Mouse (Mus musculus) fat pad, adult 2 months (tissue): Measurements from ENCODE around the gene Inka1.

Experiments used
- DNase-seq: peaks from one replicate; pipeline ENCODE4 v3.0.0-alpha.2; 2011; ENCODE audit warnings: low read depth, low spot score; ENCODE audit errors: extremely low read depth

Gene Inka1

DNA sequence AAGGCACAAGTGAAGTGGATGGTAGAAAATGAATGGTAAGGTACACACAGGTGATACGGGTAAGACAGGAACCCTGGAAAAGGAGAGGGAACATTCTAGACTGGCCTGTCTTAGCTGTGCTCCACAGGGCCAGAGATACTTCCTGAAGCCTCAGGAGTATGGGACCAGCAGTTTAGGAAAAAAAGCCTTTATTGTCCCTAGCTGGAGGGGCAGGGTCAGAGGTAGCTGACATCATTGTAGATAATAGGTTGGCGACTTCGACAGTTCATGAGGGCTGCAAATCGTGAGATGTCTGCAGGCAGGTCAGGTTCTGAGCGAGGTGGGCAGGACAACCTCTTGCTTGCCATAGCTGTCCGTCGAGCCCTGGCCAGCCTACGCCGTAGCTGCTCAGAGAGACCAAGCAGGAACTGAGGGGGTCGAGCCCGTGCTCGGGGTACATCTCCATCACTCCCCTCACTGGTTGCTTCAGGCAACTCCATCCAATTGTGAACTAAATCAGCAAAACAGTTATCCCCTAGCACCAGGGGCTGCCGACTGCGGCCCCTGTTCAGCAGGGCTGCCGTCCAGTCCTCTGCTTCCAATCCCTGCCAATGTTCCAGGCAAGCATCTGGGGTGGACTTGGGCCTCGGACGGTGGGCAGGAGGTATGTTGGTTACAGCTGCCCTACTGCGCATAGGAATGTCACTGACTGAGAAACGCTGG is 1.5 kb downstream of the Inka1 start:
- no peak for DNase-seq

DNA sequence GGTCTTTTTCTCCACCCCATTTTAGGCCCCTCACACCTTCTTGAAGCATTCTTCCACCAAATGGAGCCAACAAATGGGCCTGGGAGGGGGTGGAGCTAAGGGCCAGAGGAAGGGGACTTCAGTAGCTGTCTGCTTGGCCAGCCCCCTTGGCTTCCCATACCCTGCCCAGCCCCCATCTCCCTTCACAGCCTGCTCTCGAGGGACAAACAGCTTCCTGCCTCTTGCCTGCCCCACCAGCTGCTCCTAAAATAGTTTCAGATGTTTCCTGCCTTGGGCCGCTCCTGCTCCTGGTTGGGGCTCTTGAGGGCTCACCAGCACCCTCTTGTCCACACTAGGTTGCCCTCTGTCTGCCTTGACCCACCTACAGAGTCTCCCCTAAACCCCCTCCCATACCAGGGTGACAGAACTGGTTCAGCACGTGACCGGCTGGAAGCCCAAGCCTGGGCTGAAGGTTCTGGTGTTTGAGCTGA is 2.2 kb downstream of the Inka1 start:
- no peak for DNase-seq

DNA sequence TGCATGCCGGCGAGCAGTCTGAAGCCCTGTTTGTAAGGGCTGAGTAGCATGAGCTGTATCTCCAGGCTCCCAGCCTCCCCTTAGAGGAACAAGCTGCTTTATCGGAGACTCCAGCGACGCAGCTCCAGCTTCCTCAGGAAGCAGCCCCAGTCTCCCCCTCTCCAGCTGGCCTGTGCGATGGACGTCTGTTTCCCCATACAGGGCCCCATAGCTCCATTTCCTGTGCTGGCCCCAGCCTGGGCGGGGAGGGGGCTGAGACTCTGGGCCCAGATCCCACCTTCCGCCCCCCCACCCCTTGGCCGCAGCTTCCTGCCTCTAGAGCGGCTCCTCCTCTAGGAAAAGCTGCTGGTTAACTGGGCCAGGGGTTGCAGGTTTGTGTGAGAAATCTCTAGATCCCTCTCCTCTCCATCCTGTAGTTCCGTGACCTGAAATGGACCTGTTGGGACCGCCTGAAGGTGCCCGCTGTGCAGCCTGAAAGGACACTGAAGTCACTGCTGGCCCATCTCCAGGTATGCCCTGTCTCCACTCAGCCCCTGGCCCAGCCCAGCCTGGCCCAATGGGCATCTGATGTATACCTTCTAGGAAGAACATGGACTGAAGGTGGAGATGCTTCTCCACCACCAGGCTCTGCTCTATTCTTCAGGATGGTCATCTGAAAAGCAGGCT is 2.9 kb downstream of the Inka1 start, which contains the start of gene Gm20661:
Gm20661 (plus strand) TSS at position 378 of the 666 bp plus-strand sequence.
- DNase-seq: no peak

DNA sequence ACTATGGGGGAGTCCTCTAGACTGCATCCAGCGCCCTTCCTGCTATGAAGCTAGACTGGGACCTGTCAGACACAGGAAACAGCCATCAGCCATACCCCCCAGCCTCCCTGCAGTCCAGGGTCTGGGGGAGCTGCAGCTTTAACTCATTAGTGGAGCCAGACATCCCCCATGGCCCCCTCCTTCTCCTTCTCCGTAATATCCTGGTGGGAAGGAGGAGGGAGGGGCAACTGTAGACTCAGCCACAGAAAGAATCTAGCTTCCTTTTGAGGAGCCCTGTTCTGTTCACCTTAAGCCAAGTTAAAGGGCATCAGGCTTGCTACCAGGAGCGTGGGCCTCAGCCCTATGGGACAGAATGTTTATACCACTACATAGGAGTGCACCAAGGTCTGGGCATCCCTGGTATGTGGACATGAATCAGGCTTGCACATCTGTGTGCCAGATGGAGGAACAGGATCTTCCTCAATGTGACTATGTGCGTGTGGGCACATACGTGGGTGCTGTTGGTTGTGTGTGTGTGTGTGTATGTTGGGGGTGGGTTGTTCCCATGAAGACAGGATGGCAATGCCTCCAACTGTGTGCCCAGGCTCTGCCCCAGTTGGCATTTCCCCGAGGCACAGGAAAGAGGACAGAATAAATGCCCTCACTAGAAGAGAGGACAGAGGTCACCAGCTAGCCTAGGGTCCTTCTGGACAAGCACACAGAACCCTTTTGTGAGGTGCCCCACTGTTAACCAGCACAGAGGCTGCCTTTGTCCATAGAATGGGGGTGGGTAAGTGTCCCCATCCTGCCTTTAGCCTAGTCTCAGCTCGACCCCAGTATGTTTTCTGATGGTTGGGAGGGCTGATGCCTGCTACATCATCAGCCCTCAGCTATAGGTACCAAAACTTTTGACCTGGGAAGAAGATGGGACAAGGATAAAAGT is 3.7 kb downstream of the Inka1 start:
- no peak for DNase-seq

DNA sequence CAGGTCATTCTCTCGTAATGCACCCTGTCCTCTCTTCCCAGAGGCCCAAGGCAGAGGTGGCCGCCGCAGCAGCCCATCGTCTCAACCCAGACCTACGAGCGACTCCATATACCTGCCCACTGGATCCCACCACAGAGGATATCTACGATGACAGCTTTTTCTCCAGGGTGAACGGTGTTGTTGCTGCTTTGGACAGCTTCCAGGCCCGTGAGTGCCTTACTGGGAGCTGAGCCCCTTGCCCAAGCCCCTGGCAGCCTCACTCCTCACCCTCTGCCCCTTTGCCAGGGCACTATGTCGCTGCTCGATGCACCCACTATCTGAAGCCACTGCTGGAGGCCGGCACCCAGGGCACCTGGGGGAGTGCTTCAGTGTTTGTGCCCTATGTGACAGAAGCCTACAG is 6.9 kb downstream of the Inka1 start:
- no peak for DNase-seq

DNA sequence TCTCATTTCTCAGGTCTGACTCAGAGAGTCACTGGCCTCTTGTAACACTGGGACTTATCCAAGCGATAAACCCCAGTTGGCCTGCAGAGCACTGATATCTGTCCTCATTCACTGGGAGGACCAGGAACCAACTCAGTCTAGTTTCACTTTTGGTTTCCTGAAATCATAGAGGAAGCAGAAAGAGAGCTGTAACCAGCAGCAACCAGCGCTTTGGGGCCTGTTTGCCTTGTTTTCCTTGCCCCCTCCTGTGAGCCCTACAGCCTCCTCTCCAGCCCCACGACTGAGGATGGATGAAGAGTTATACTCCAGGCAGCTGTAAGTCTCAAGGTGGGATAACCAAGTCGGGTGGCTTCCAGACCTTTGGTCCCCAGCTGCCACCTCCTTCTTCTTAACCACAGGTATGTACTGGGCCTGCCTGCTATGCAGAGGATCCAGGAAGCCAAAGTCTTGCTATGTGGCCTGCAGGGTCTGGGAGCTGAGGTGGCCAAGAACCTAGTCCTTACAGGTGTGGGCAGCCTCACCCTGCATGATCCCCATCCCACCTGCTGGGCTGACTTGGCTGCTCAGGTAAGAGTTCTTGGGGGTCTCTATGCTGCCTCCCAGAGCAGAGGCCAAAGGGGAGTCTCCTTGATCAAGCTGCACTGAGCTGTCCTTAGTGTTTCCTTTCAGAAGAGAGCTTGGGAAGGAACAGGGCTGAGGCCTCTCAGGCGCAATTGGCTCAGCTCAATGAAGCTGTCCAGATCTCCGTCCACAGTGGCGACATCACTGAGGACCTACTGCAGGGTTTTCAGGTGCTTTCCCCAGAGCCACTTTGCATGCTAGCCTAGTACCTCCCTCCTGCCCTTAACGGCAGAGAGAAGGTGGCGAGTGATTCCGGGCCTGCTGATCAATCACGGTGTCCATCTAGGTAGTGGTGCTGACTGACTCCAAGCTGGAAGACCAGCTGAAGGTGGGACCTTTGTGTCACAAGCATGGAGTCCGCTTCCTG is 10.0 kb downstream of the Inka1 start, which contains the start of gene Uba7:
Uba7 (plus strand) TSS at position 107 of the 988 bp plus-strand sequence.
- DNase-seq: no peak

DNA sequence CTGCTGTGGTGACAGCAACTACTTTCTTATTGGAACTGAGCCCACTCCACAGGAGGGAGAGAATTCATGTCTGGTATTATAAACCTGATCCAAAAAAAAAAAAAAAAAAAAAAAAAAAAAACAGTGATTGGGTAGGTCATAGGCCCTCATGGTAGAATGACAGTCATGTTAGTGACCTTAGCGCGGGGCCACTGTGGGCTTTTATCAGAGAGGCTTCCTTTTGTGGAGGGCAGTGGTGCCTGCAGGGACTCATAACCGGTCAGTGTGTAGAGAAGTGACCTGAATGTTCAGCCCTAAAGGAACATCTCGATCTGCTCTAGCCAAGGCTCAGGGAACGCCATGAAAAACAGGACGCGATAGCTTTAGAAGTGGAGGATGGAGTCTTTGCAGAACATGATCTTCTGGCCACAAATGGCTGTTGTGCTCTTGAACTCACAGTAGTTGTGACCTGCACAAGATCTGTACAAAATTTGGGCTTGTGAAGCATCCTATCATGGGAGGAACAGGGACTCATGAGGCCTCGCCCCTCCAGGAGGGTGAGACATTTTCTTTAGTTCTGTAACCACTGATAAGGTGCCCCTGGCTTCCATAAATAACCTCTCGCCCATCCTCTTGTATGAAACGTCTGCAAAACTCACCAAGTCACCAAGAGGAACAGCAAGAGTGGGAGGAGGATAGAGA is 11.0 kb downstream of the Inka1 start:
- DNase-seq: no peak

DNA sequence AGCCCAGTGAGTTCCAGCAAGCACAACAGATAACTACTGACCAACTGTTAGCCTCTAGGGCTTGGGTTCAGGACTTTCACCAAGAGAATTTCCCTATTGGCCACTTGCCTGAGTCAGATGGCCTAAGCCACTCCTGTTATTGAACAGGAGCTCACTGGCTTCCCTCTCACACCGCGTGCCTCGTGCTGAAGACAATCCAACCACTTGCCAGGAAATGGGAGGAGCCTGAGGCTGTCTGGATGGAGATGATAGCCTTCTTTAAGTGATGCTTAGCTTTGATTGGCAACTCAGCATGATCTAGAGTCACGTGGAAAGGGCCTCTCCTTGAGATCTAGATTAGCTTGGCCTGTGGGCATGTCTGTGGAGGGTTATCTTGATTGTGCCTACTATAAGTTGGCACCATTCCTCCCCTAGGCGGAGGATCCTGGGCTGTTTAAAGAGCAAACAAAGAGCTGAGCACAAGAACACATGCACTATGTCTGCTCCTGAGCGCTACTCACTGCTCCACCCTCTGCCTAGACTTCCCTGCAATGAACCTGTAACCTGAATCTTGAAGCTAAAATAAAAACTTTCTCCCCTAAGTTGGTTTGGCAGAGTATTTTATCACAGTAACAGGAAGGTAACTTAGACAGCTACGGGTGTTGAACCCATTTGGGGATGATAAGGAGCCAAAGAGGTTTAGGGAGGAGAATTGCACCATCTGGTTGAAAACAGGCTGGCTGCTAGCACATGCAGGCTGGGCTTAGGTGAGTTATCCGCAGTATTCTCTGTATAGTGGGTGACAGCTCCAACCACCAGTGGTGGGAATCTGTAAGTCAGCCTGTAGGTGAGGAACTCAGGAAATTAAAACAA is 13.8 kb downstream of the Inka1 start:
- no peak for DNase-seq

DNA sequence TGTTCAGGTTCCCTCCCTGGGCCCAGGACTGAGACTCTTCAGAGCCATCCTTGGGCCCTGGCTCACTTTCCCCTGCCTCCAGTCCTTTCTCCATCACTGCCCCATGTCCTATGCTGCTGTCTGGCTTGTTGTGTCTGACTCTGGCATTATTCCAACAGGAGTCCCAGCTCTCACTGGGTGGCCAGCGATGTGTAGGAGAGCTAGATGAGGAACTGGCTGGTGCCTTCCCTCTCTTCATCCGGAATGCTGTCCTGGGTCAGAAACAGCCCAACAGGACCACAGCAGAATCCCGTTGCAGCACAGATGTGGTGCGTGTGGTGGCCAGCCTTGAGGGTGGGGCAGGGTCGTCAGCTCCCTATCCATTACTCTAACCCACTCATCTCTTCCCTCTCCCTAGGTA is 15.4 kb downstream of the Inka1 start:
- no peak for DNase-seq

DNA sequence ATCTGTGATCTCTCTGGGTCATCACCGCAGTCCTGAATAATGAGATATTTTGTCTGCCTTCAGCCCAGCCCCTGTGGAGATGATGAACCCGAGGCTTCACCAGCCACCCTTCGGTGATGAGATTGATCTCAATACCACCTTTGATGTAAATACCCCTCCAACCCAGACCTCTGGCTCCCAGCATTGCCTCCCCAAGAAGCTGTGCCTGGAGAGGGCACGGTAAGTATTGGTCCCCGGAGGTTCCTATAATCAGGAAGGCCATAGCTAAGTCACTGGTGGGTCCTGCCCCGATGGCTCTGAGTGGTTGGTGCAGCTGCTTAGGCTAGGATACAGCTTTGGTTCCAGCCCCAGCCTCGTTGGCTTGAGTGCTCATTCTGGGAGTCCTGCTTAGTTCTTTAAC is 17.1 kb downstream of the Inka1 start:
- no peak for DNase-seq

DNA sequence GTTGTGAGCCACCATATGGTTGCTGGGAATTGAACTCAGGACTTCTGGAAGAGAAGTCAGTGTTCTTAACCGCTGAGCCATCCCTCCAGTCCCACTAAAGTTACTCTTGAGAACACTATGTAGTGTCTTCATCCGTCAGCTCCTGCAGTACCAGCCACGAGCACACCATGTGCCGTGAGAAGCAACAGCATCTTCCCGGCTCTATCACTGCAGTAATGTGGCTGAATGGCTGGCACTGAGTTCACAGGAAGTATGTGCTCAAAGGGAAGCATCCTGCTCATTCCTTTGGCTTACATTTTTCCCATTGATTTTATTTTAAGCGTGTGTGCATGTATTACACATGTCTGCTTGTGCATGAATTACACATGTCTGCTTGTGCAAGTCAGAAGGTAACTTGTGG is 18.2 kb downstream of the Inka1 start:
- DNase-seq: no peak

DNA sequence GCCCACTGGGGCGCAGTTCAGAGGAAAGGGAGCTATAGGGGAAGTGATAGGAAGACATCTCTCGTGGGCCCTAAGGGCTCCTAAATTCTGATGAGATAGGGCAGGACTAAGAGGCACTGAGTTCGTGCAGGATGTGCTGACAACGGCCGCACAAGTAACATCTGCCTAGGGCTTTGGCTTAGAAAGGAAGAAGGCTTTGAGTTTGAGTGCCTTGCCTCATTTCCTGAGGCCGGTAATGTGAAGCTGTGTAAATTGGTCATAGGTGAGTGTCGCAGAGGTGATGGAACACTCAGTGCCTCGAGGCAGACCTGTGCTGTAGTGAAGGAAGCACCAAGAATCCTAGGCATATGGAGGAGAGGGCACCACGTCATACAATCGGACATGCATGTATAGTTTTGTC is 19.0 kb downstream of the Inka1 start:
- peak; percentile 68 for DNase-seq

DNA sequence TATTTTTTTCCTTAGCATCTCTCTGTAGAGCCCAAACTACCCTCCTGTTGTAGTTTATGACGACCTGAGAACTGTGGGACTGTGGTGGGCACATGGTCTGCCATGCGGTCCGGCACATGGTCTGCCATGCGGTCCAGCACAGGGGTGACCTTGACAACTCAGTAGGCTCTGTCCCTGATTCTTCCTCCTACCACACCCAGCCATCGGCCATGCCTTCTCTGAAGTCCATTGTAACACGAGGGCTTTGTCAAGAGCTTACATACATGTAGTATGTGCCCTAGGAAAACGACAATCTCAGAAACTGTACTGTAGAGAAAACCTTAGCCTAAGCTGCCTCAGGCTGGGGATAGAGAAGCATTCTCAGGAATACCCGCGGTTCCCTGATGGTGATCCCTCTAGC is 21.0 kb downstream of the Inka1 start:
- DNase-seq: no peak

DNA sequence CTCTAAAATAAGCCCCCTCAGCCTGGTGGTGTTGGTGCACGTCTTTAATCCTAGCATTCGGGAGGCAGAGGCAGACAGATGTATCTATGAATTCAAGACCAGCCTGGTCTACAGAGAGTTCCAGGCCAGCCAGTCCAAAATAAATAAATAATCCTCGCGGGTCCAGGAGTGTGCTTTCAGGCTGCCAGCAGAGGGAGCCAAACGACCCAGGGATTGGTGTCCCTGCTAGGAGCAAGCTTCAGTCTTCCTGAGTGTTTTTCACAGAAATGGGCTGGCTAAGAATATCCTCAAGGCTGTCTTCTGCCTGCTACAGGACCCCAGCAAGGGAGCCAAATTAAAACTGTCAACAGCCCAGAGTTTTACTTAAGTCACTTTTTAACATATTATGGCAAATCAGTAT is 22.0 kb downstream of the Inka1 start:
- DNase-seq: no peak

DNA sequence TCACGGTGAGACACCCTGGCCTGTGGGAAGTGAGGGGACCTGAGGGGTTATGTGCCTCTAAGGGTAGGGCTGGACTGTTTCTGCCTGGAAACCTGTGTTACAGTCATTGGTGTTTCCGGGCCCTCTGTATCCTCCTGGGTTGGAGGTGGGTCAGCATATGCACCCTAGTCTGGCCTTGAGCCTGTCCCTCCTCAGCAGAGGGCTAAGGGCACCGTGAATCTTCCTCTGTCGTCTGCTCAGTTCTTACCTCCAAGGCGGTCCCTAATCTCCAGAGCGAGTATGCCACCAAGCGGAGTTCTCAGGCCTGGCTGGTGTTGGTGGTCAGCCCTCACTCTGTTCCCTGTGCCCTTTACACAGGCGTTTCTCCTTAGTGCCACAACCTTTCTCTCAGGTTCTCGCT is 22.8 kb downstream of the Inka1 start:
- DNase-seq: no peak

DNA sequence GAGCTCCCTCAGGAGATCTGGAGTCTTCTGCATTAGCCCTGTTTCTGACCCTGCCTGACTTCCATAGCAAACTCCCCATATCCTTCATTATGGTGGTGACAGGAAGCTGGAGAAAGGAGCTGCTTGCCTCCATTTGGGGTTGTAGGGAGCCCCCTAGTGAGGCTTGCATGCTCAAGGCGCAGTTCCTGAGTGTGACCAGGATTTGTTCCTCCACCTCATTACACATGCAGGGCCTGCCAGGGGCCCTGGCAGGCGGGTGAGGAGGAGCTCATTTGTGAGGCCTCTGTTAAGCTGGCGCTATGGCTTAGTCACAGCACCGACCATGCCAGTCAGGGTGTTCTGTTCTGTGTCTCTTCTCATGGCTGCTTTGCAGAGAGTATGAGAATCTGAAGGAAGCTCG is 23.8 kb downstream of the Inka1 start:
- no peak for DNase-seq

DNA sequence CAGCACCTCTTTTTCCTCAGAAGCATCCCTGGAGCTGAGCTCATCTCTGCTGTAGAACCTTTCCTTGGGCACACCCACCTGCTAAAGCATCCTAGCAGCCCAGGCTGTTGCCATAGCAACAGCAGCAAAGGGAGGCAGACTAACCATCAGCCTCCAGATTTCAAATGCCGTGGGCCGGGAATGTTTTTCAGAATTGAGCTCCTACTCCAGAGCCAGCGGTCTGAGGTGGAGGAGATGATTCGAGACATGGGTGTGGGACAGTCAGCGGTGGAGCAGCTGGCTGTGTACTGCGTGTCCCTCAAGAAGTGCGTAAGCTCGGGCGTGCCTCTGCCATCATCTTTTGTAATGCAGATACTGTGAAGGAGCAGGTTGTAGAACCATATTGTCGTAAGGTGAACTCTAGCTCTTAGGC is 24.3 kb downstream of the Inka1 start:
- no peak for DNase-seq

DNA sequence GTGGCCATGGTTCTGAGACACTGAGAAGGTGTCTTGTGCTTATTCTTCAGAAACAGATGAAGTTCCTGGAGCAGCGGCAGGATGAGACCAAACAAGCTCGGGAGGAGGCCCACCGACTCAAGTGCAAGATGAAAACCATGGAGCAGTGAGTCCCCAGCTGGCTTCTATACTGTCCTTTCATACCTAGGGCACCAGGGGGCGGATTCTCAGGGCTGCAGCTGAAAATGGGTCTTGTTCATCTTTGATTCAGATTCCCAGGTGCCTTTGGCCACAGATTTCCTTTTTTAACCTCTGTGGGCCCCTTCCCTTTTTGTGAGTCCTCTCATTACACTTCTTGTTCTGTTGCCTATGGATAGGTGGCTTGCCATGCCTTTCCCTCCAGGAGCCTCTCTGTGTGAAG is 24.8 kb downstream of the Inka1 start:
- DNase-seq: no peak

DNA sequence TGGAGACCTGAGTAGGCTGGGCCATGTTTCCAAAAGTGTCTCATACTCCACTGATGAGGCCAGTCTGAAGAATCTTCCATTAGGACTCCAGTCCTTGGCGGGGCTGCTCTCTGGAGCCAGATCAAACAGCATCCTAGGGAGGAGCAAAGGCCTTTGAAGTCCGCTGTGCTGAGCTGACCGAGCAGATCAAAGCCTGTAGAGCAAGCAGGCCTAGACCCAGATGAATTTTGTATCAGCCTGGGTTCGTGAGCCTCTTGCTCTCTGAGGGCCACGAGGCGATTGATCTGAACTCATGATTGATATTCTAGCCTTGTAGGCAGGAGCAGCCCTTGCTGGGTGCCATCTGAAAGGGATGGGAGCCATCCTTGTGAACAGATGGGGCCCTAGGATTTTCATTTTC is 25.8 kb downstream of the Inka1 start:
- DNase-seq: no peak
